Mouse (Mus musculus) hindbrain, embryonic 10.5 days (tissue): ENCODE data around the gene Doc2a. TPM values are rescaled to one million over a fixed set of nuclear protein-coding genes. Genes with fewer than 3 reads are reported as not detected.
A peak's percentile ranks its signal among the peaks of the same experiment; 100 is the strongest.

Experiments
- DNase-seq: peaks from one replicate; pipeline ENCODE4 v3.0.0-alpha.2; 2017; ENCODE audit warnings: low spot score
- H3K27ac ChIP-seq: fragments of 300-500 bp; sonication (generic); 2 replicates; pipeline ENCODE4 v1.5.1; 2016; ENCODE audit warnings: mild to moderate bottlenecking, moderate library complexity
- H3K27me3 ChIP-seq: fragments of 300-500 bp; sonication (generic); 2 replicates; pipeline ENCODE4 v1.6.1; 2016; ENCODE audit warnings: mild to moderate bottlenecking; ENCODE audit not compliant: poor library complexity, insufficient read depth, severe bottlenecking
- H3K36me3 ChIP-seq: fragments of 300-500 bp; sonication (generic); 2 replicates; pipeline ENCODE4 v1.6.1; 2016; ENCODE audit warnings: mild to moderate bottlenecking, moderate library complexity
- H3K4me1 ChIP-seq: fragments of 300-500 bp; sonication (generic); replicated peaks from 2 replicates; pipeline ENCODE4 v1.6.1; 2016; ENCODE audit warnings: mild to moderate bottlenecking
- H3K4me3 ChIP-seq: fragments of 300-500 bp; sonication (generic); 2 replicates; pipeline ENCODE4 v1.5.1; 2016; ENCODE audit warnings: mild to moderate bottlenecking, moderate library complexity
- H3K9me3 ChIP-seq: fragments of 300-500 bp; sonication (generic); 2 replicates; pipeline ENCODE4 v1.6.1; 2016; ENCODE audit warnings: mild to moderate bottlenecking, moderate library complexity
- WGBS: fragments of 180-500 bp; shearing (Covaris S2); methylation state at CpG from one replicate; pipeline ENCODE4 v1.1.7; 2016; 5-methylcytosine and 5-hydroxymethylcytosine counted together
- polyA plus RNA-seq: library from polyadenylated mRNA; unstranded; fragments of >200 nt; fragmentation: Nextera tagmentation; extraction: Ambion mirVana; gene quantifications from 2 replicates; pipeline ENCODE4 v1.2.1, GENCODE M21; 2016

The Doc2a gene
- polyA plus RNA-seq, 1 experiment from 2014 or later = 4.9 TPM

DNA sequence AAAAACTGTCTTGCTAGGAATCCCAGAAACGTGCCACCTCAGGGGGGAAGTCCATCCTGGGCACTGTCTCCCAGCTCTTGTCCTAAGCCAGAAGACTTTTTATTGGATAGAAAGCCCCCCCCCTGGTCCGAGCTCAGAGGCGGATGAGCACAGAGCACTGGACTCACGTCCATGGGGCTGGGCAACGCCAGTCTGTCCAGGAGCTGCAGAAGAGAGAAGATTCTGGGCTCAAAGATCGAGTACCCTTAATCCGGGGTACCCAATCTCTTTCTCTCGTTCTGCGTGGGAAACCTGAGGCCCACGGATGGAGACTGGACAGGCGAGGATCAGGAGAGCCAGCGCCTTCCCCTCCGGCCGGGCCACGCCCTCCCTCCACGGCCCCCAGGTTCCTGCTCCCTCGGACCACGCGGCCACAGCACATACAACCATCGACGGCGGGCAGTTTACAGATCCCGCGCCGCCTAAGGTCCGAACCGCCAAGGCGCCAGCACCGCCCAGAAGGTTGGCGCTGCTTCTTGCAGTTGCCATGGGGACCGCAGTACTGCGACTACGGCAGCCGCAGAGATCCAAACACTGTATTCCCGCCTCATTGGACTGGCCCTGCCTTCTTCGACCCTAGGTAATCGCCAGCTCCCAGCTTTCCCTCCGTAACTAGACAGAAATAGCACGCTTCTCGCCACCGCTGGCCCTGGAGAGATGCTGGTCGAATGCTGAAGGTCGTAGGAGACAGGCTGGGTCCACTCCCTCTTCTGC is 38.3 kb upstream of the Doc2a start:
- Histone ChIP-seq H3K4me1 (peaks cover 39% of the 10 kb centered on the region), H3K4me3 (peak overlapping the region; percentile 68), H3K9me3 (no peaks in the 10 kb centered on the region), H3K36me3 (peaks cover 36% of the 10 kb centered on the region), H3K27me3 (peaks cover 4% of the 10 kb centered on the region; the same call in 1 of the 2 replicates), H3K27ac (peak overlapping the region; percentile 94)
- under 1% methylated on average over 43 of the region's 43 CpGs for WGBS
- DNase-seq = peak; percentile 91

DNA sequence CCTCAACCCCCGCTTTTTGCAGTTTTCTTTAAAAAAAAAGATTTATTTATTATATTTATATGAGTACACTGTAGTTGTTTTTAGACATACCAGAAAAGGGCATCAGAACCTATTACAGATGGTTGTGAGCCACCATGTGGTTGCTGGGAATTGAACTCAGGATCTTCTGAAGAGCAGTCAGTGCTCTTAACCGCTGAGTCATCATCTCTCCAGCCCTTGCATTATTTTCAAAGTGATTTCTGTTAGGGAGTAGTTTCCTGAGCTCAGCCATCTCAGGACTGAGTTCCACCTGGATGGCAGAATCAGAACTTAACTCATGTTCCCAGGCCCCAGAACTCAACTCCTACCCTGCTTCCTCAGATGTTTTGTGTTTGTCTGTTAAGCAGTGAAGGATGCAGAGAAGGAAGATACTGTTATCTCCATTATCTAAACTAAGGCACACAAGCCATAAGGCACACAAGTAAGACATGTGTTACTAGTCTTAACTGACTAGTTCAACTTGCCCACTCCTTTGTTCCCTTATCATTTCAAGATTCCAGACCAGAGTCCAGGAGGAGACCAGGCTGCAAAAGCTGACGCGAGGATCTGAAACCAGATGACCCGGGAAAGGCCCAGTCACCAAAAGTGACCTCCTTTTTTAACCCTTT is 37.4 kb upstream of the Doc2a start:
- H3K9me3 ChIP-seq = no peaks in the 10 kb centered on the region
- peaks cover 49% of the 10 kb centered on the region for H3K4me1 ChIP-seq
- DNase-seq = no peak
- H3K4me3 ChIP-seq = peak overlapping the region; percentile 68
- peaks cover 27% of the 10 kb centered on the region for H3K36me3 ChIP-seq
- H3K27me3 ChIP-seq = peaks cover 4% of the 10 kb centered on the region; the same call in 1 of the 2 replicates
- 64% methylated on average over 5 of the region's 5 CpGs for WGBS
- H3K27ac ChIP-seq = peak overlapping the region; percentile 94

DNA sequence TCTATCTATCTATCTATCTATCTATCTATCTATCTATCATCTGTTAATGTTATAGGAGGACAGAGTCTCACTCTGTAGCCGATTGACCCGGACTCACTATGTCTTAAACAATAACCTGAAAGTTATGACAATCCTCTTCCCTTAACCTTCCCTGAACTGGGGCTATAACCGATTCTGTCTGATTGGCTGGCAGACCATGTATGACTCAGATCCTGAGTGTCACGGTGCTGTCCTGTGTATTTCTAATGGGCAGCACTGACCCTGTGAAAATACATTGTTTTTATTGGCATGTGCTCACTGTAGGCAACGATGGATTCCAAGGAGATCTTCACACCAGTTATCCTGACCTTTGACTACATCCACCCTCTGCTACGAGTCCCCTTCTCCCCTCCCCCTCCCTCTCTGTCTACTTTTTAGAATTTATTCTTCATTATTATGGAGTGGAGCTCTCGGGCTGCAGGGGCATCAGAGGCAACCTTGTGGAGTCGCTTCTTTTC is 31.4 kb upstream of the Doc2a start:
- Histone ChIP-seq H3K4me3 (no peak overlapping the region), H3K27me3 (peaks cover 4% of the 10 kb centered on the region; the same call in 1 of the 2 replicates), H3K27ac (no peak overlapping the region), H3K4me1 (peaks cover 16% of the 10 kb centered on the region), H3K9me3 (no peaks in the 10 kb centered on the region), H3K36me3 (no peaks in the 10 kb centered on the region)
- 52% methylated on average over 8 of the region's 8 CpGs for WGBS
- DNase-seq = no peak

DNA sequence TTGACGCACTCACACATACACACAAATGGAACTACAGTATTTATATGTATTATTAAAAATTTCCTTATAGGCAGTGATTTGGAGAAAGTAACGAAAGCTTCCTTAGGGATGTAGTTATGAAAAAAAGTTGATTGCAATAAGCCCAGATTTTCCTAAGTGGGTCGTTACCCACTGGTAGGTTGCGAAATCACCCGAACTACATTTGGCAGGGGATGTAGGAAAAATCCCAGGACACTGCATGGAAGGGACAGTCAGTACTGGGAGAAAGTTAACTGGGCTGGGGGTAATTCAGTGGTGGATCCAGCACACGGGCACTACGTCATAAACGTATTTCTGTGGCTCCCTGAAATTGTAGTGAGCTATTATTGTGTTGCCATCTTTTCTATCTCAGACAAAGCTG is 30.7 kb upstream of the Doc2a start:
- peaks cover 16% of the 10 kb centered on the region for H3K4me1 ChIP-seq
- H3K4me3 ChIP-seq = no peak overlapping the region
- H3K27me3 ChIP-seq = peaks cover 7% of the 10 kb centered on the region; the same call in 1 of the 2 replicates
- 88% methylated on average over 8 of the region's 8 CpGs for WGBS
- H3K9me3 ChIP-seq = no peaks in the 10 kb centered on the region
- H3K27ac ChIP-seq = no peak overlapping the region
- no peaks in the 10 kb centered on the region for H3K36me3 ChIP-seq
- no peak for DNase-seq

DNA sequence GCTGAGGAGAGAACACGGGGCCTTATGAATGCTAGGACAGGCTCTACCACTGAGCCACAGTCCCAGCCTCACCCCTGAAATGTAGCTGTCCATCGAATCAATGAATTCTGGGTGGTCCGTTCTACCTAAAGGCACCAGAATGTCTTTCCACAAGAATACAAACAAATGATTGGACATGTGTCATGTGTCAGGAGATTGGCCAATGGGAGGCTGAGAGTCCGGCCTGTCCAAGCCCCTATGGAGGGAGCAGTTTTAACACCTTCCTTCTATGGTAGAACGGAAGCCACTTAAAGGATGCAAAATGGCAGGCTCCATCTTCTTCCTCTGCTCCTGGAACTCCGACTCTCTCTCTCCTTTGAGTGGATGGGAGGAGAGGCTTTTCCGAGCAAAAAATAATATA is 29.6 kb upstream of the Doc2a start:
- no peaks in the 10 kb centered on the region for H3K9me3 ChIP-seq
- no peak overlapping the region for H3K27ac ChIP-seq
- WGBS = 86% methylated on average over 7 of the region's 7 CpGs
- peaks cover 12% of the 10 kb centered on the region for H3K27me3 ChIP-seq
- no peak for DNase-seq
- peaks cover 25% of the 10 kb centered on the region for H3K4me1 ChIP-seq
- H3K4me3 ChIP-seq = no peak overlapping the region
- no peaks in the 10 kb centered on the region for H3K36me3 ChIP-seq

DNA sequence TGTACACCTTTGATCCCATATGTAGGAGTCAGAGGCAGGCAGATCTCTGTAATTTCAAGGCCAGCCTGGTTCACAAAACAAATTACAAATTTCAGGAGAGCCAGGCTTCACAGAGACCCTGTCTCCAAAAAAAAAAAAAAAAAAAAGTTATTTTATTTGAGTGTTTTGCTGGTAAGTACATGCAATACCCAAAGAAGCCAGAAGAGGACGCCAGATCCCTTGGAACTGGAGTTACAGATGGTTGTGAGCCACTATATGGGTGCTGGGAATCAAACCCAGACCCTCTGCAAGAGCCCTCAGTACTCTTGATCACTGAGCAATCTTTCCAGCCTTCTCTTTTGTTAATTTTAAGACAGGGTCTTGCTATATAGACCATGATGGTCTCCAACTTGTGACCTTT is 28.4 kb upstream of the Doc2a start:
- peaks cover 24% of the 10 kb centered on the region for H3K27me3 ChIP-seq
- H3K9me3 ChIP-seq = no peaks in the 10 kb centered on the region
- H3K4me1 ChIP-seq = peaks cover 31% of the 10 kb centered on the region
- H3K36me3 ChIP-seq = no peaks in the 10 kb centered on the region
- H3K27ac ChIP-seq = no peak overlapping the region
- no peak overlapping the region for H3K4me3 ChIP-seq
- DNase-seq = no peak
- WGBS = 40% methylated on average over 1 of the region's 1 CpGs

DNA sequence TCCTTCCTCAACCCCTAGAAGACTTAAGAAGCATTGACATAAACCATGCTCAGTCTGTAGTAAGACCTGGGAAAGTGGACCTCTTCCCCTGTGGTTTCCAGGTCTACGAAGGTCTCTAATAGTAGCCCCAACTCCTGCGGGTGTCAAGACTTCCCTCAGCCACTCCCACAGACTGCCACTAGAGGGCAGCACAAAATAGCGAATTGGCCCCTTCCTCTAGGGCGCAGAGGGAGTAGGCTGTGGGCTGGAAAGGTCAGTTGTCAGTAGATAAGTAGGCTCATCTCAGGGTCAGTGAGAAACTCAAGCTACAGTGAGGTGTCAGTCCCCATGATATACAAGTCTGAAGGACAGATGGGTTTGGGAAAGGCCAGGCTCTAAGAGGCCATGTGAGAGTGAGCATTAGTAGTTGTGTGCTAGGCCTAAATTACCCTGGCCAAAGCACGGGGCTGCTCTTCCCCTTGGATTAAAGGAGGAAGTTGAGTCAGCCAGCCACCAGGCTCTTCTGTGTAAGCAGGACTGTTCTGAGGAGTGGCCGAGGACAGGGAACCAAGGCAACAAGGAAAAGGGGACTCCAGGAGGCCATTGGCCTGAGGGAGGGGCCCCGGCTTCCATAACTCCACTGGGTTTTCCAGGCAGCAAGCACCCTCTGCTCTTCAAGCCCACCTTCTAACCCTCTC is 25.2 kb upstream of the Doc2a start:
- no peaks in the 10 kb centered on the region for H3K9me3 ChIP-seq
- H3K27ac ChIP-seq = peak overlapping the region; percentile 90
- peaks cover 48% of the 10 kb centered on the region for H3K27me3 ChIP-seq
- H3K4me3 ChIP-seq = peak overlapping the region; percentile 66; the same call in 1 of the 2 replicates
- peaks cover 37% of the 10 kb centered on the region for H3K4me1 ChIP-seq
- peak; percentile 87 for DNase-seq
- H3K36me3 ChIP-seq = no peaks in the 10 kb centered on the region
- WGBS = 23% methylated on average over 7 of the region's 7 CpGs

DNA sequence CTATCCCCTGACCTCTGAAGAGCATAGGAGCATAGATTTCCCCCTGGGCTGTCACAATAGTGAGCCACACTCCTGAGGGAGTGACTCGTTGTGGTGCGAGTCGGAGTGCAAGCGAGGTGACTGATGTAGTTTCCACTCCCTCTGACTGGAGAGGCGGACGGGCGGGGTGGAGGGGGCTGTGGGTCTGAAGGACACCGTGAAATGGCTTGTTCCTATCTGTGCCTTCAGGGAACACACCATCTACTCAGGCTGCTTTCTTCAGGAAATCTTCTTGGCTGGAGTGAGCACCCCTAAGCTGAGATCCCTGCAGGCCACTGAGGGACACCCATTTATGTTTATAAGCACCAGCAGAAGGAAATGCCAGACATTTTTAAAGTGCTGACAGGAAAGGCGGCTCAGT is 24.5 kb upstream of the Doc2a start:
- H3K27me3 ChIP-seq = peaks cover 48% of the 10 kb centered on the region
- peak; percentile 17 for DNase-seq
- no peaks in the 10 kb centered on the region for H3K36me3 ChIP-seq
- peak overlapping the region; percentile 90 for H3K27ac ChIP-seq
- H3K9me3 ChIP-seq = no peaks in the 10 kb centered on the region
- 7% methylated on average over 9 of the region's 9 CpGs for WGBS
- H3K4me1 ChIP-seq = peaks cover 37% of the 10 kb centered on the region
- peak overlapping the region; percentile 66 for H3K4me3 ChIP-seq

DNA sequence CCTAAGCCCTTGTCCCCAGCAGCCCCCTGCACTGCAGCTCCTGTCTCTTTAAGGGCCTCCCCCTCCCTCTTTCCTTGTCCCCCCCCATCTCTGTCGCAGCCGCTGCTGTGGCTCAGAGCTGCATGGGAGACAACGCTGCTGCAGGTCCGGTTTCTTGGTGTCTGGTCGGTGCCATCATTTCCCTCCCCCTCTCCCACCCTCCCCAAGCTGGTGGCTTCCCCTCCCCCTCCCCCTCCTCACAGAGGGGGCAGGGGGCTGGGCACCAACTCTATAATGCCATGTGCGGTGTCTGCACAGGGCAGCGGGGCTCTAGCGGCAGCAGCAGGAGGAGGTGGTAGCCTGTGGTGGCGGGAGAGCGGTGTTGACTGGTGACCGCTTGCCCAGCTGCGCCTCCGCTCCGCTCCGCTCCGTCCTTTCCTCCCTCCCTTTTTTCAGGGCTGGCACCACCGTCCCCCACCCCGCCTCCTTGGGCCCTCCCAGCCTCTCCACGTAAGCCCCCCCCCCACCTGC is 24.0 kb upstream of the Doc2a start:
- Histone ChIP-seq H3K27ac (peak overlapping the region; percentile 90), H3K4me1 (peaks cover 37% of the 10 kb centered on the region), H3K36me3 (no peaks in the 10 kb centered on the region), H3K4me3 (peak overlapping the region; percentile 66), H3K9me3 (no peaks in the 10 kb centered on the region), H3K27me3 (peaks cover 48% of the 10 kb centered on the region)
- DNase-seq = peak; percentile 54
- 2% methylated on average over 17 of the region's 19 CpGs for WGBS

DNA sequence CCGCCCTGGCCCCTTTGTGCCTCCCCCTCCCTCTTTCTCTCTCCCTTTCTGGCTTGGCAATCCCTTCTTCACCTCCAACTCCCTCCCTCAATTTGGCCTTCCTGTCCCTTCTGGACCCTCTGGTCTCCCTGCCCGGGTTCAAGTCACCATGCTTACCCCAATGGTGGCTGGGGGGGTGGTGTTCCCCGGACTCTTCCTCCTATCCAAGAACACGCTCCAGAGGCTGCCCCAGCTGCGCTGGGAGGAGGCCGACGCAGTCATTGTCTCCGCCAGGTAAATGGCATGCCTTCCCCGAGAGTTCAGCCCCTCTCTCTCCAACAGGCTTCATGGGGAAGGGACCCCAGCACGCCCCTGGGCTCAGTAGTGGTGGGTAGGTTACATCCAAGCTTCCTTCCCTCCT is 23.3 kb upstream of the Doc2a start:
- Histone ChIP-seq H3K4me3 (peak overlapping the region; percentile 66), H3K27me3 (peaks cover 48% of the 10 kb centered on the region), H3K9me3 (no peaks in the 10 kb centered on the region), H3K4me1 (peaks cover 37% of the 10 kb centered on the region), H3K27ac (peak overlapping the region; percentile 90), H3K36me3 (no peaks in the 10 kb centered on the region)
- 7% methylated on average over 10 of the region's 10 CpGs for WGBS
- DNase-seq = no peak

DNA sequence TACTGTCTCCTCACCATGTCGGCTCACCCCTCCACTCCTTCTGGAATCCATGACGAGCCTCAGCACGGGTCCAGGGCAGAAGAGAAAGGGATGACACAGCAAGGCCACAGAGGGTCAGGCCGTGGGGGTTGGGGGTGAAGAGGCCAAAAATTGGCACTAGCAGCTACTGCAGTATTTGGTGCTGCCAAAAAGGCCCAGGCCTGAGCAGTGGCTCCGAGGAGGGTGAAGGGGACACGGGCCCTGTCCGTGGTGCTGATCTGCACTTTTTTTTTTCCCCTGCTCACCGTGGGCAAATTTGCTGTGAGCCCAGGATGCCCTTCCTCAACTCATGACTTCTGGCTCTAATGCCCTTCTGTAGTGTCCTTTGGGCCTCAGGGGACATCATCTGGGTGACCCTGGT is 21.8 kb upstream of the Doc2a start:
- no peak for DNase-seq

DNA sequence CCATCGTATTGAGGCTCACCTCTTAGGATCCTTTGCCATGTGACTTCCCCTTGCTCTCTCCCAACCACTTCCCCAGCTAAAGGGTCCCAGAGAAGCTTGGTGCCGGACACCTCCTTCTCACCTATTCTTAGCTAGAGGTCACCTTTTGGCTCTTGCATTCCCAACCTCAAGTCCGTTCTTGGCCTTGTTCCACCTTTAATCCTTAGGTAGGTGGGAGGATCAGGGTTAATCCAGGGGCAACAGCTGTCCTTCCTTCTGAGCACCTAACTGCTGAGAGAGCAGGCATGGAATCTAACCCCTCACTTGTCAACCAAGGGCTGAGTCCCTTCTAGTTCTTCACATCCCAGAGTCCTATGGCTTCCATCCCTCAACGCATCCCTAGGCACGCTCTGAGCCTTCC is 21.3 kb upstream of the Doc2a start:
- Histone ChIP-seq H3K4me3 (no peak overlapping the region), H3K9me3 (no peaks in the 10 kb centered on the region), H3K27ac (no peak overlapping the region), H3K27me3 (peaks cover 60% of the 10 kb centered on the region), H3K4me1 (peaks cover 52% of the 10 kb centered on the region), H3K36me3 (no peaks in the 10 kb centered on the region)
- DNase-seq = no peak
- WGBS = 70% methylated on average over 5 of the region's 5 CpGs

More for the DNA sequence above, 21.8 kb upstream of the Doc2a start:
- H3K27me3 ChIP-seq = peaks cover 55% of the 10 kb centered on the region
- H3K9me3 ChIP-seq = no peaks in the 10 kb centered on the region
- 19% methylated on average over 8 of the region's 8 CpGs for WGBS
- peaks cover 51% of the 10 kb centered on the region for H3K4me1 ChIP-seq
- H3K4me3 ChIP-seq = peak overlapping the region; percentile 20; the same call in 1 of the 2 replicates
- no peaks in the 10 kb centered on the region for H3K36me3 ChIP-seq
- H3K27ac ChIP-seq = no peak overlapping the region
